Mouse (Mus musculus) layer of hippocampus, adult 11-12 months (tissue): Measurements from ENCODE around the gene B230217C12Rik.
"Not testable (repeated sequence)": the region's sequence is repeated elsewhere in the genome, so short reads cannot be mapped to it uniquely, and the experiment has no call there.

Experiments
- DNase-seq: peaks from one replicate; pipeline ENCODE4 v3.0.0; 2022; ENCODE audit warnings: low spot score

B230217C12Rik gene

DNA sequence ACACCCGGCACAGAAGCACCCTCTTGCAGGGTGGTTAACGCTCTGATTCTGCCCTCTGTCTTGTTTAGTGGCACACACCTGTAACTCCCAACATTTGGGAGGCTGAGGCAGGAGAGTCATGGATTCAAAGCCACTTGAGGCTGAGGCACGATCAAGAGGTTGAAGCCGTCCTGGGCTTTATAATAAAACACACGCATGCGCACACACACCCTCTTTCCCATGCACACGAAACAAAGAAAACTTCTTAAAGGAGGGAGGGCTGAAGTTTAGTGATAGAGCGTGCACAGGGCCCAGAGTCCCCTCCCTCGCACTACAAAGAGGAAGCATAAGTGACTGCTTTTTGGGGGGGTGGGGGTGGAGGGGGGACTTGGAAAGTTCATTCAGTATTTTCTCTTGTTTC lies 14.6 kb upstream of the B230217C12Rik start:
- DNase-seq = no peak

- no peak for DNase-seq
Observed at GRCm38 (mm10) chr11:97826414-97826813, 14.2 kb upstream of the B230217C12Rik start.

DNA sequence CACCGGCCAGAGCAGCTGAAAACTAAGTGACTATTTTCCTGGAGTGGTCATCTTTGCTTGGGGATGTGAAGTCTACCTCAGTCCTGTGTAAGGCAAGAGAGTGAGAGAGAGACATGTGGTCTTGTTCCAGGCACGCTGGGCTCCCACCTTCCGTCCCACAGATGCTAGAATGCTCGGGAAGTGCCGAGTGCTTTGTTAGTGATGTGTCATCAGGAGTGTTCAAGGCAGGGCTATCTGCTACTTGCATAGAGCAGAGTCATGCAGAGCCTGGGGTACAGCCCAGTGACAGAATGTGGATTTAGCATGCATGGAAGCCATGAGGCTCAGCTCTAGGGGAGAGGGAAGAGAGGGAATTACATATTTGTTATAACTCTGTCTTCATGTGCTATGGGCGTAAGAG lies 12.9 kb upstream of the B230217C12Rik start:
- DNase-seq = no peak

GRCm38 (mm10) chr11:97829365-97829764 lies 11.2 kb upstream of the B230217C12Rik start:
- no peak for DNase-seq

DNA sequence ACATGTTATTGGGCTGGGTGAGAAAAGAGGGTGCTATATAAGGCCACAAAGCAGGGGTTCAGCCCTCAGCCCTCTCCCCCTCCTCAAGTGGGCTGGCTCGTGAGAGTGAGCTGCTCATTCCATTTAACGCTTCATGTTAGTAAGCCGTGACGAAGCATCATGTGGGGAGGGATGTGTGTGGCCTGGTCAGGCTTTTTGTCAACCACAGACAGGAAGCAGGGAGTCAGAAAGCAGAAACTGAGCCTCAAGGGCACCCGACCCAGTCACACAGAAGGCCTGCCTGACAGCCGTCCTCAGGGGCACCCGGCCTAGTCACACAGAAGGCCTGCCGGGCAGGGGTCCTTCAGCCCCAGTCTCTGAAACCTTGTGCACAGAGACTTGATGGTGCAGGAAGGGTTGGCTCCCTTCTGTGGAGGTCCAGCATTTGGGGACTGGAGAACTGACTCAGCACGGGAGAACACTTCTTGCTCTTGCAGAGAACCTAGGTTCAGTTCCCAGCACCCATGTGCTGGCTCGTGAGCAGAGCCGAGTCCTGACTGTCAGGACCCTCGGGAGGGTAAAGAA lies 10.6 kb upstream of the B230217C12Rik start:
- DNase-seq = no peak

DNA sequence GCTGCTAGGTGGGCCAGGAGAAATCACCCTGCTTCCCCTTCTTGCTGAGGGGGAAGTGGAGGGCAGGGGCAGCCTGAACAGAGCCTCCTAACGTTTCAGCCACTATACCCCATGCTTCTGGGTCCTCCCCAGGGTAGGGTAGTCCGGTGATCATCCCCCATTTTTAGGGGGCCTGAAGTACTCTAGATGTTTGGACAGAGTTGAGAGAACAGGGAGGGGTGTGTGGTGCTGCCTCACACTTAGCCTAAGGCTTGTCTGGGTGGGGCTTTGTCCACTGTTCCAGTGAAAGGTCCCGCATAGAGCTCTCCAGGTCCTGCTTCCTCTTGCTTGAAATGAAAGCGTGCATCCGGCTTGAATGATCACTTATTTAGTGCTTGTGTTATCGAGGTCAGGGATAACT lies 10.1 kb upstream of the B230217C12Rik start:
- DNase-seq = no peak

GRCm38 (mm10) chr11:97832001-97832400 lies 8.6 kb upstream of the B230217C12Rik start:
- DNase-seq = no peak

GRCm38 (mm10) chr11:97833352-97833751 lies 7.2 kb upstream of the B230217C12Rik start:
- no peak for DNase-seq

DNA sequence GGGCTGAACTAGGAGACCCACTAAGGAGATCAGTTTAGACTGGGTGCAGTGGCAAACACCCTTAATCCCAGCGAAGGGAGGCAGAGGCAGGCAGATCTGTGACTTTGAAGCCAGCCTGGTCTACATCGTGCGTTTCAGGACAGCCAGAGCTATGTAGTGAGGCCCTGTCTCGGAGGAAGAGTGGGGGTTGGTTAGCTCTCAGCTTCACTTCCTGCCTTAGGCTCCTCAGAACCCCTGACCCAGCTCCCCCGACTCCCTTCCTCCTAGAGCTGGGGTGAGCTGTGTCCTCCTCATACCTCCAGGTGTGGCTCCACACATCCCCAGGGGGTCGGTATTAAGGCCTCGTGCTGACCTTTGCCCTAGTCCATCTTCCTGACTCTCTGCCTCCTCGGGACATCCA lies 4.0 kb upstream of the B230217C12Rik start:
- no peak for DNase-seq

GRCm38 (mm10) chr11:97837051-97837450 lies 3.5 kb upstream of the B230217C12Rik start:
- not testable (repeated sequence) for DNase-seq

DNA sequence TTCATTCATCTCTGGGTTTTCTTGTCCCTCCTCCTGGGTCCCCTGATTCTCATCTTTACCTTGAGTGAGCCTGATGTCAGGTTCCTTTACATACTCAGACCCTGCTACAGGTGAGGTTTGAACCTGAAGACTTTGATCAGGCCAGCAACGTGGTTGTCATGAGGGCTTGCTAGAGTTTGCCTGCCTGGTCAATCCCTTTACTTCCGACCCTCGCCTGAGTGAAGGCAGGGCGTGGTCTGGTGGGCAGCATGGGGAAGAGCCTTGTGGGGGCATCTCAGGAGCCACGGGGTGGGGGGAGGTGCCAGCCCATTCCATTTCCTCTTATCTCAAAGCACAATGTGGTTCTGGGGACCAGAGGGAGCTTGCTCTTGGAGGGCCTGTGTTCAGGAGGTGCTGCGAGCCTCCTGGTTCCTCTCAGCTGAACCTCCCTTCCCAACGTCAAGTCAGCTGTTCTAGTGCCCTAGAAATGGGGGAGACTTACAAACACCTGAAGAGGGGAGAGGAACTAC lies 2.9 kb upstream of the B230217C12Rik start:
- DNase-seq = no peak

- no peak for DNase-seq
Observed at GRCm38 (mm10) chr11:97838779-97839440, 1.7 kb upstream of the B230217C12Rik start.

- no peak for DNase-seq
Observed at GRCm38 (mm10) chr11:97839441-97840134, 992 bp upstream of the B230217C12Rik start.

- DNase-seq = no peak
Observed at GRCm38 (mm10) chr11:97840135-97840490, 467 bp upstream of the B230217C12Rik start.

- DNase-seq = peak; percentile 92
Observed at GRCm38 (mm10) chr11:97840991-97841661, 546 bp downstream of the B230217C12Rik start.

- no peak for DNase-seq
Observed at GRCm38 (mm10) chr11:97842001-97842400, 1.4 kb downstream of the B230217C12Rik start.

- no peak for DNase-seq
Observed at GRCm38 (mm10) chr11:97850367-97850766, 9.8 kb downstream of the B230217C12Rik start.

DNA sequence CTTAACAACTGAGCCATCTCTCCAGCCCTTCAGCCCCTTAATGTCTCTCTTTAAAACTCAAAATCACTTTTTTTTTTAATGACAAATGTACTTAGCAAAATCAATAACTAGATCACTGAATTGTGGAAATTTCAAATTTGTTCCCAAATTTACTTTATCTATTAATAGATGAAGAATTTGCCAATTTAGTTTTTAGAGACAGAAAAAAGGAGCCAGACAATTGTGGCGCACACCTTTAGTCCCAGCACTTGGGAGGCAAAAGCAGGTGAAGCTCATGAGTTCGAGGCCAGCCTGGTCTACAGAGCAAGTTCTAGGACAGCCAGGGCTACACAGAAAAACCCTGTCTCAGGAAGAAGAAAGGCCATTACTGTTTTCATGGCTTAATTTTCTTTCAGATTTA lies 11.0 kb downstream of the B230217C12Rik start:
- DNase-seq = no peak

DNA sequence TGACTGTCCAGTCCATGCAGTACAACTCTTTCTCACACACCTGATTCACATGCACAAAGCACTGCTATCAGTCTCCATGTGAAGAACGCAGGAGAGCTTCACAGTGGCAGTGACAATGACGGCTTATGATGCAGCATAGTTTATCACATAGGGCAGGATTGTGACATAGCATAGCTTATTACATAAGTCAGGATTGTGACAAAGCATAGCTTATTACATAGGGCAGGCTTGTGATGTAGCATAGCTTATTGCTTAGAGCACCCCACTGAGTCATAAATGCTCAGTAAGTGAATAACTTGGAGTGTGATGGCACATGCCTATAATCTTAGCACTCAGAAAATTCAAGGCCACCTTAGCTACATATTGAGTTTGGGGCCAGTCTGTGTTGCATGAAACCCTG lies 14.9 kb downstream of the B230217C12Rik start:
- DNase-seq = no peak

GRCm38 (mm10) chr11:97862148-97862547 lies 21.6 kb downstream of the B230217C12Rik start:
- no peak for DNase-seq

DNA sequence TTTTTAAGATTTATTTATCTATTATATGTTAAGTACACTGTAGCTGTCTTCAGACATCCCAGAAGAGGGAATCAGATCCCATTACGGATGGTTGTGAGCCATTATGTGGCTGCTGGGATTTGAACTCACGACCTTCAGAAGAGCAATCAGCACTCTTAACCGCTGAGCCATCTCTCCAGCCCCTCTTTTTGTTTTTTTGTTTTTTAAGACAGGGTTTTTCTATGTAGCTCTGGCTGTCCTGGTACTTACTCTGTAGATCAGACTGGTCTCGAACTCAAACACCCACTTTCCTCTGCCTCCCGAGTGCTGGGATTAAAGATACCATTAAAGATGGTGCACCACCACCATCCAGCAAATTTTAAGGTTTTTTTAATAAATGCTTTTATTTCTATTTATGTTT lies 24.8 kb downstream of the B230217C12Rik start:
- DNase-seq = no peak

DNA sequence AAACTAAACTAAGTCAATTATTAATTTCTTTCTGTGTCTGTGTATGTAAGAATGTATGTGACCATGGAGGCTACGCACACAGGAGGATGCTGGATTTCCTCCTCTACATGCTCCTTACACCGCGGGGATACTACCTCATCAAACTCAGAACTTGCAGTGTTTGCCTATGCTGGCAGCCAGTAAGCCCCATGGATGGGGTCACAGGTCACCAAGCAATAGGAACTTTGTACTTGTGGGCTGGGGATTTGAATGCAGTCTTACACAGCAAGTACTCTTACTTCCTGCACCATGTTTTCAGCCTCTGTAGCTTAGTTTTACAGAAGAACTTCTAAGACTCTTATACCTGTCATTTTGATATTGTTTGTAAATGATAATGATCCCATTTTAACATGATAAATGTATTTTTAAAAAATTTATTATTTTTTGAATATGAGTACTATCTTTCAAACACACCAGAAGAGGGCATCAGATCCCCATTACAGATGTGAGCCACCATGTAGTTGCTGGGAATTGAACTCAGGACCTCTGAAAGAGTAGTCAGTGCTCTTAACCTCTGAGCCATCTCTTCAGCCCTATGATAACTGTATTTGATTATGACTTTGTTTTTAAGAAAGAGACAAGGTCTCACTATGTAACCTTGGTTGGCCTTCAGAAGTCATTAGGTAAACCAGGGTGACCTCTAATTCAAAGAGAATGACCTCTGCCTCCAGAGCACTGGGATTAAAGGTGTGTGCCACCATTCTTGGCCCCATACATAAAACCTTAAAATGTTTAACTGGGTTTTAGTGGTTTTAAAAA lies 25.7 kb downstream of the B230217C12Rik start:
- no peak for DNase-seq
